Mouse (Mus musculus): ENCODE data around the gene Chil6. TPM values are rescaled to one million over a fixed set of nuclear protein-coding genes. Genes with fewer than 3 reads are reported as not detected.

The Chil6 gene
- 0.14 TPM in 1 of 2 replicates, not detected in the other for polyA plus RNA-seq (2015; fragmentation: Nextera tagmentation; extraction: Ambion mirVana)

DNA sequence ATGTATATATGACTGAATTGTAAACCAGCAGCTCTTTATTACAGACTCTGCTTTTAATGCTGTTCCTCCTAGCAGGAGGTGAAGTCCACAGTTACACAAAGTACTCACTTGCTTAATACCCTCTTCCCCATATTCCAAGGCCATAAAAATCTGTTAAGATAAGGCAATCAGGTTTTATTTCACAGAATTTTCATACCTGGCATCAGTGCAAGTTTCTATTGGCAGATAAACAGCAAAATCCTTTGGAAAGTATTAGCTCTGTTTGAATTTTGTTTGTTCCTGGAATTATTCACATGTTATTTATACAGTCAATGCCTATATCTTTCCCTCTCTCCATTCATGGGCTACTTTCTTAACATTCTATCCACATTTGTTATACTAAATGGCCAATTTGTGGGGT is at the start of gene Chil6:
Chil6 (minus strand) TSS at position 101 of the 400 bp plus-strand sequence.
- H3K4me1 ChIP-seq (ENCODE audit: control insufficient read depth, insufficient read depth, low read length), result no peaks in the 10 kb centered on the region
- no peak for ATAC-seq (ENCODE audit: insufficient read depth, low FRiP score)

GRCm38 (mm10) chr3:106452616-106453015 is 46.6 kb upstream of the Chil6 start:
- Histone ChIP-seq H3K4me1 (ENCODE audit: control insufficient read depth, insufficient read depth, low read length) (no peaks in the 10 kb centered on the region), H3K9ac (ENCODE audit: low read length) (no peak overlapping the region), H3K36me3 (ENCODE audit: control insufficient read depth, insufficient read depth, low read length) (no peaks in the 10 kb centered on the region), H3K27me3 (ENCODE audit: control insufficient read depth, insufficient read depth, low read length) (no peaks in the 10 kb centered on the region), H3K4me3 (replicated peaks; ENCODE audit: low read length) (no peak overlapping the region), H3K9me3 (replicated peaks; ENCODE audit: control insufficient read depth, low read length) (no peaks in the 10 kb centered on the region), H3K27ac (ENCODE audit: low read length) (no peak overlapping the region), H3K4me2 (ENCODE audit: low read depth, low read length) (no peak overlapping the region)
- no peak for ATAC-seq (ENCODE audit: insufficient read depth, low FRiP score)
- WGBS, result 73% methylated on average over 4 of the region's 4 CpGs

More for the DNA sequence above, at the start of gene Chil6:
- Histone ChIP-seq H3K27me3 (ENCODE audit: control insufficient read depth, insufficient read depth, low read length) (no peaks in the 10 kb centered on the region), H3K9me3 (replicated peaks; ENCODE audit: control insufficient read depth, low read length) (no peaks in the 10 kb centered on the region), H3K4me3 (replicated peaks; ENCODE audit: low read length) (no peak within 1 kb of the TSS), H3K4me2 (ENCODE audit: low read depth, low read length) (no peak within 1 kb of the TSS), H3K36me3 (ENCODE audit: control insufficient read depth, insufficient read depth, low read length) (no peaks in the 10 kb centered on the region), H3K9ac (ENCODE audit: low read length) (no peak within 1 kb of the TSS), H3K27ac (ENCODE audit: low read length) (no peak within 1 kb of the TSS)

DNA sequence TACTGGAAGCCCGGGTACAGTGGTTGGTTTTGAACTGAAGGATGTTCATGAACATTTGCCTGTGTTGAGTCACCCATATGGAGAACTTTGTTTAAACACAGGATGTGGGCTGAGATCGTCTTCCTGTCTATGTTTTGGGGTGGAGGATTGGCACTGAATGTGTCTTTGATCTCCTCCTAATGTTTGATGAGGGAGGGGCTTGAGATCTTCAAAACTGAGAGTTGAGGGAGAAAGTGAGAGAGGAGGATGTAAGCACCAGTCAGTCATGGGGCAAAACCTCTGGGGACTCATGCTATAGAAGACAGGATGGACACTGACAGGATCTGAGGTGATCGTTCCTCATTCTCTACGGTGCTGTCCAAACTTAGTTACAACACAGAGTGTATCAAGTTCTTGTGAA is 43.6 kb upstream of the Chil6 start:
- H3K9me3 ChIP-seq (replicated peaks; ENCODE audit: control insufficient read depth, low read length), result no peaks in the 10 kb centered on the region
- H3K27ac ChIP-seq (ENCODE audit: low read length), result no peak overlapping the region
- H3K9ac ChIP-seq (ENCODE audit: low read length), result no peak overlapping the region
- no peaks in the 10 kb centered on the region for H3K4me1 ChIP-seq (ENCODE audit: control insufficient read depth, insufficient read depth, low read length)
- H3K27me3 ChIP-seq (ENCODE audit: control insufficient read depth, insufficient read depth, low read length), result no peaks in the 10 kb centered on the region
- H3K36me3 ChIP-seq (ENCODE audit: control insufficient read depth, insufficient read depth, low read length), result no peaks in the 10 kb centered on the region
- H3K4me3 ChIP-seq (replicated peaks; ENCODE audit: low read length), result no peak overlapping the region
- H3K4me2 ChIP-seq (ENCODE audit: low read depth, low read length), result no peak overlapping the region
- no peak for ATAC-seq (ENCODE audit: insufficient read depth, low FRiP score)
- 66% methylated on average over 4 of the region's 4 CpGs for WGBS

- Histone ChIP-seq H3K27ac (ENCODE audit: low read length) (no peak overlapping the region), H3K9me3 (replicated peaks; ENCODE audit: control insufficient read depth, low read length) (no peaks in the 10 kb centered on the region), H3K36me3 (ENCODE audit: control insufficient read depth, insufficient read depth, low read length) (no peaks in the 10 kb centered on the region), H3K9ac (ENCODE audit: low read length) (no peak overlapping the region), H3K27me3 (ENCODE audit: control insufficient read depth, insufficient read depth, low read length) (no peaks in the 10 kb centered on the region), H3K4me3 (replicated peaks; ENCODE audit: low read length) (no peak overlapping the region), H3K4me2 (ENCODE audit: low read depth, low read length) (no peak overlapping the region), H3K4me1 (ENCODE audit: control insufficient read depth, insufficient read depth, low read length) (no peaks in the 10 kb centered on the region)
- no peak for ATAC-seq (ENCODE audit: insufficient read depth, low FRiP score)
These were observed 43.0 kb upstream of the Chil6 start for GRCm38 (mm10) chr3:106448995-106449394.

- Histone ChIP-seq H3K4me3 (replicated peaks; ENCODE audit: low read length) (no peak overlapping the region), H3K27ac (ENCODE audit: low read length) (no peak overlapping the region), H3K4me1 (ENCODE audit: control insufficient read depth, insufficient read depth, low read length) (no peaks in the 10 kb centered on the region), H3K27me3 (ENCODE audit: control insufficient read depth, insufficient read depth, low read length) (no peaks in the 10 kb centered on the region), H3K9me3 (replicated peaks; ENCODE audit: control insufficient read depth, low read length) (no peaks in the 10 kb centered on the region), H3K4me2 (ENCODE audit: low read depth, low read length) (no peak overlapping the region), H3K9ac (ENCODE audit: low read length) (no peak overlapping the region), H3K36me3 (ENCODE audit: control insufficient read depth, insufficient read depth, low read length) (no peaks in the 10 kb centered on the region)
- ATAC-seq (ENCODE audit: insufficient read depth, low FRiP score), result no peak; the same call in 1 of the 2 replicates
These were observed 42.6 kb upstream of the Chil6 start for GRCm38 (mm10) chr3:106448571-106448970.

Other genes starting within 250 kb of the Chil6 start
- gene Chil3, start 238.6 kb downstream of the Chil6 start, polyA plus RNA-seq (2015; fragmentation: Nextera tagmentation; extraction: Ambion mirVana), result 1.7 and 1.9 TPM in 2 replicates
- 0.25 TPM in 1 of 2 replicates, not detected in the other for gene Chil4, start 186.7 kb downstream of the Chil6 start, polyA plus RNA-seq (2015; fragmentation: Nextera tagmentation; extraction: Ambion mirVana)
- 25.2 and 29.4 TPM in 2 replicates for gene Dennd2d, start 76.2 kb upstream of the Chil6 start, polyA plus RNA-seq (2015; fragmentation: Nextera tagmentation; extraction: Ambion mirVana)
- 87.4 and 92.3 TPM in 2 replicates for gene Dram2, start 141.6 kb upstream of the Chil6 start, polyA plus RNA-seq (2015; fragmentation: Nextera tagmentation; extraction: Ambion mirVana)
- gene Cept1, start 141.6 kb upstream of the Chil6 start, polyA plus RNA-seq (2015; fragmentation: Nextera tagmentation; extraction: Ambion mirVana), result 65.9 and 70.0 TPM in 2 replicates

Measured in stomach, embryonic 16.5 days (tissue).